Mouse (Mus musculus) pancreas, adult 10 weeks (tissue): ENCODE measurements around the gene C4bp. TPM values are rescaled to one million over a fixed set of nuclear protein-coding genes. Genes with fewer than 3 reads are reported as not detected.

ENCODE experiments used
- polyA plus RNA-seq: library from polyadenylated mRNA; stranded (reverse); fragments of 350-450 nt; fragmentation: Illumina TruSeq; extraction: RNeasy Lipid Tissue Mini Kit (QIAGEN cat#74804); gene quantifications from one replicate; pipeline ENCODE4 v1.2.3, GENCODE M21; 2015; ENCODE audit warnings: low read depth, low replicate concordance; ENCODE audit not compliant: insufficient read depth

The C4bp gene
- not detected for polyA plus RNA-seq

GRCm38 (mm10) chr1:130661454-130661853 lies at the start of gene C4bp:
Gene C4bp (minus strand): TSS chr1:130661632.

GRCm38 (mm10) chr1:130629521-130629920 lies 31.9 kb downstream of the C4bp start, which contains the start of gene Zp3r:
Gene Zp3r (minus strand): TSS chr1:130629621.

Other genes with a start within 250 kb of the C4bp start
- not detected for gene Cd55b, start 238.6 kb downstream of the C4bp start, polyA plus RNA-seq
- gene Cd55, start 198.9 kb downstream of the C4bp start, polyA plus RNA-seq = 7.0 TPM
- gene Zp3r, start 32.0 kb downstream of the C4bp start, polyA plus RNA-seq = not detected
- gene Gm29427, start 54.2 kb upstream of the C4bp start, polyA plus RNA-seq = not detected
- 1.7 TPM for gene Yod1, start 55.7 kb upstream of the C4bp start, polyA plus RNA-seq
- 6.1 TPM for gene Pfkfb2, start 67.6 kb upstream of the C4bp start, polyA plus RNA-seq
- gene AA986860, start 70.3 kb upstream of the C4bp start, polyA plus RNA-seq = 3.0 TPM
- not detected for gene Fcamr, start 139.3 kb upstream of the C4bp start, polyA plus RNA-seq
- 4.8 TPM for gene Pigr, start 165.1 kb upstream of the C4bp start, polyA plus RNA-seq
- 2.1 TPM for gene Fcmr, start 204.0 kb upstream of the C4bp start, polyA plus RNA-seq
- gene Il24, start 225.8 kb upstream of the C4bp start, polyA plus RNA-seq = not detected
- not detected for gene Il20, start 249.8 kb upstream of the C4bp start, polyA plus RNA-seq